Mouse (Mus musculus) urinary bladder, postnatal 36 days (tissue): ENCODE measurements around the gene Gm43638.
"Not testable (repeated sequence)": the region's sequence is repeated elsewhere in the genome, so short reads cannot be mapped to it uniquely, and the experiment has no call there.

Experiments used
- DNase-seq, 2 experiments: peaks; one replicate each; pipeline ENCODE4 v3.0.0; 2022; ENCODE audit warnings: low spot score in 2 of 2, mixed read lengths in 1 of 2

Gene Gm43638

GRCm38 (mm10) chr5:87486706-87487105 is at the start of gene Gm43638:
Gene Gm43638 (minus strand): TSS chr5:87486806.
- DNase-seq, result not testable (repeated sequence)

GRCm38 (mm10) chr5:87535994-87536644 is 49.5 kb upstream of the Gm43638 start:
- DNase-seq, result no peak

GRCm38 (mm10) chr5:87532288-87532687 is 45.7 kb upstream of the Gm43638 start:
- no peak for DNase-seq

- DNase-seq, result not testable (repeated sequence)
These were observed 37.0 kb upstream of the Gm43638 start for GRCm38 (mm10) chr5:87523561-87523960.

GRCm38 (mm10) chr5:87505776-87506458 is 19.3 kb upstream of the Gm43638 start:
- no peak for DNase-seq

- no peak for DNase-seq
These were observed 16.1 kb upstream of the Gm43638 start for GRCm38 (mm10) chr5:87502687-87503086.

- DNase-seq, result no peak
These were observed 12.7 kb upstream of the Gm43638 start for GRCm38 (mm10) chr5:87499341-87499740.

GRCm38 (mm10) chr5:87498936-87499335 is 12.3 kb upstream of the Gm43638 start:
- no peak for DNase-seq

- no peak for DNase-seq
These were observed 4.2 kb upstream of the Gm43638 start, which contains the start of gene Ugt2a1 for GRCm38 (mm10) chr5:87490771-87491170. Gene Ugt2a1 (minus strand): TSS chr5:87490871.

- no peak for DNase-seq
These were observed 4.4 kb downstream of the Gm43638 start, which contains the start of gene Ugt2a2 for GRCm38 (mm10) chr5:87482160-87482559. Gene Ugt2a2 (minus strand): TSS chr5:87482260.

GRCm38 (mm10) chr5:87458810-87459209 is 27.8 kb downstream of the Gm43638 start:
- no peak for DNase-seq

- no peak for DNase-seq
These were observed 28.9 kb downstream of the Gm43638 start for GRCm38 (mm10) chr5:87457701-87458100.

GRCm38 (mm10) chr5:87456216-87456850 is 30.3 kb downstream of the Gm43638 start:
- no peak for DNase-seq

GRCm38 (mm10) chr5:87455519-87455918 is 31.1 kb downstream of the Gm43638 start:
- no peak for DNase-seq

GRCm38 (mm10) chr5:87452514-87452913 is 34.1 kb downstream of the Gm43638 start:
- DNase-seq, result not testable (repeated sequence)

- DNase-seq, result peak in 1 of 2 experiments; percentile 2
These were observed 50.3 kb downstream of the Gm43638 start for GRCm38 (mm10) chr5:87436264-87436663.

GRCm38 (mm10) chr5:87425676-87426075 is 60.9 kb downstream of the Gm43638 start:
- no peak for DNase-seq

GRCm38 (mm10) chr5:87424041-87424440 is 62.6 kb downstream of the Gm43638 start, which contains the start of gene Ugt2b38:
Gene Ugt2b38 (minus strand): TSS chr5:87424203.
- not testable (repeated sequence) for DNase-seq
